Mouse (Mus musculus) limb, embryonic 11.5 days (tissue): ENCODE results near the gene Pitpnc1. TPM values are rescaled to one million over a fixed set of nuclear protein-coding genes. Genes with fewer than 3 reads are reported as not detected.

ENCODE experiments used
- ATAC-seq: fragments of 200-750 bp; cut with Nextera tagmentation; 2 replicates; pipeline ENCODE4 v1.8.0; 2017; ENCODE audit warnings: low read depth; ENCODE audit not compliant: insufficient number of reproducible peaks, low FRiP score, low TSS enrichment
- DNase-seq: peaks from one replicate; pipeline ENCODE4 v3.0.0-alpha.2; 2015; ENCODE audit warnings: low spot score
- H3K27ac ChIP-seq: fragments of 300-500 bp; sonication (generic); replicated peaks from 2 replicates; pipeline ENCODE4 v1.5.1; 2014; ENCODE audit warnings: low read depth, mild to moderate bottlenecking, low read length
- H3K27me3 ChIP-seq: fragments of 300-500 bp; sonication (generic); 2 replicates; pipeline ENCODE4 v1.6.1; 2014; ENCODE audit warnings: mild to moderate bottlenecking, low read length, mixed read lengths; ENCODE audit not compliant: control insufficient read depth, insufficient read depth
- H3K36me3 ChIP-seq: fragments of 300-500 bp; sonication (generic); 2 replicates; pipeline ENCODE4 v1.6.1; 2014; ENCODE audit warnings: mild to moderate bottlenecking, low read length, moderate library complexity, mixed read lengths; ENCODE audit not compliant: control insufficient read depth, insufficient read depth
- H3K4me1 ChIP-seq: fragments of 300-500 bp; sonication (generic); 2 replicates; pipeline ENCODE4 v1.6.1; 2014; ENCODE audit warnings: low read length, mixed read lengths; ENCODE audit not compliant: control insufficient read depth, insufficient read depth
- H3K4me2 ChIP-seq: fragments of 300-500 bp; sonication (generic); 2 replicates; pipeline ENCODE4 v1.6.1; 2014; ENCODE audit warnings: low read depth, mild to moderate bottlenecking, moderate library complexity; ENCODE audit not compliant: severe bottlenecking
- H3K4me3 ChIP-seq: fragments of 300-500 bp; sonication (generic); 2 replicates; pipeline ENCODE4 v1.5.1; 2014; ENCODE audit warnings: low read depth, low read length
- H3K9ac ChIP-seq: fragments of 300-500 bp; sonication (generic); 2 replicates; pipeline ENCODE4 v1.6.1; 2014; ENCODE audit warnings: mild to moderate bottlenecking, low read length
- H3K9me3 ChIP-seq: fragments of 300-500 bp; sonication (generic); 2 replicates; pipeline ENCODE4 v1.6.1; 2016; ENCODE audit warnings: low read length; ENCODE audit not compliant: control insufficient read depth
- whole genome bisulfite sequencing: fragments of 180-500 bp; shearing (Covaris S2); extraction: QIAGEN DNeasy Blood & Tissue Kit; methylation state at CpG from one replicate; pipeline ENCODE4 v1.1.7; 2014; 5-methylcytosine and 5-hydroxymethylcytosine counted together
- polyA plus RNA-seq: library from polyadenylated mRNA; unstranded; fragments of >200 nt; fragmentation: Nextera tagmentation; extraction: Ambion mirVana; gene quantifications from 2 replicates; pipeline ENCODE4 v1.2.1, GENCODE M21; 2014

Gene Pitpnc1
- polyA plus RNA-seq, 1 experiment from 2014 or later = 35.3 TPM

GRCm38 (mm10) chr11:107438140-107438539 lies 32.4 kb downstream of the Pitpnc1 start:
- H3K9ac ChIP-seq = no peak overlapping the region
- H3K27me3 ChIP-seq = no peaks in the 10 kb centered on the region
- no peaks in the 10 kb centered on the region for H3K9me3 ChIP-seq
- WGBS = 46% methylated on average over 3 of the region's 3 CpGs
- no peaks in the 10 kb centered on the region; the same call in 1 of the 2 replicates for H3K36me3 ChIP-seq
- no peak overlapping the region for H3K4me2 ChIP-seq
- H3K4me3 ChIP-seq = no peak overlapping the region
- no peak for ATAC-seq
- H3K27ac ChIP-seq = no peak overlapping the region
- H3K4me1 ChIP-seq = no peaks in the 10 kb centered on the region
- DNase-seq = no peak

DNA sequence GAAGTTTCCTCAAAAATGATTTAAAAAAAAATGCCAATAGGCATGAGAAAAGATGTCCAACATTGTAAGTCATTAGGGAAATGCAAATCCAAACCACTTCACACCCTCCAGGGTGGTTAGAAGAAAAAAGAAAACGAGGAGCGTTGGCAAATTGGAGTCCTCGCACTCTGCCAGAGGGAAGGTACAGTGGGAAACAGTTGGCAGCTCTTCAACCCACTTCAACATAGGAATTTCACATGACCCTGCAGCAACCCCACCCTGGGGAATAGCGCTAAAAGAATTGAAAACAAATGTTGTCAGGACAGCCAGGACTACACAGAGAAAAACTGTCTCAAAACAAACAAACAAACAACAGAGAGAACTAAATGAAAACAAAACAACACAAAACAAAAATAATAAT lies 32.8 kb downstream of the Pitpnc1 start:
- no peak overlapping the region for H3K27ac ChIP-seq

GRCm38 (mm10) chr11:107435776-107436449 lies 34.6 kb downstream of the Pitpnc1 start:
- H3K27ac ChIP-seq = no peak overlapping the region
- no peak overlapping the region for H3K4me2 ChIP-seq
- H3K4me1 ChIP-seq = no peaks in the 10 kb centered on the region
- H3K9me3 ChIP-seq = no peaks in the 10 kb centered on the region
- no peak overlapping the region for H3K4me3 ChIP-seq
- H3K9ac ChIP-seq = no peak overlapping the region
- ATAC-seq (no peak), DNase-seq (no peak)
- H3K27me3 ChIP-seq = no peaks in the 10 kb centered on the region
- WGBS = 87% methylated on average over 6 of the region's 6 CpGs
- H3K36me3 ChIP-seq = no peaks in the 10 kb centered on the region; the same call in 1 of the 2 replicates

More for the DNA sequence above, 32.8 kb downstream of the Pitpnc1 start:
- no peak for ATAC-seq
- DNase-seq = no peak
- Histone ChIP-seq H3K9me3 (no peaks in the 10 kb centered on the region), H3K36me3 (no peaks in the 10 kb centered on the region; the same call in 1 of the 2 replicates), H3K4me2 (no peak overlapping the region), H3K27me3 (no peaks in the 10 kb centered on the region), H3K4me1 (no peaks in the 10 kb centered on the region), H3K9ac (no peak overlapping the region), H3K4me3 (no peak overlapping the region)
- WGBS = 58% methylated on average over 4 of the region's 4 CpGs

DNA sequence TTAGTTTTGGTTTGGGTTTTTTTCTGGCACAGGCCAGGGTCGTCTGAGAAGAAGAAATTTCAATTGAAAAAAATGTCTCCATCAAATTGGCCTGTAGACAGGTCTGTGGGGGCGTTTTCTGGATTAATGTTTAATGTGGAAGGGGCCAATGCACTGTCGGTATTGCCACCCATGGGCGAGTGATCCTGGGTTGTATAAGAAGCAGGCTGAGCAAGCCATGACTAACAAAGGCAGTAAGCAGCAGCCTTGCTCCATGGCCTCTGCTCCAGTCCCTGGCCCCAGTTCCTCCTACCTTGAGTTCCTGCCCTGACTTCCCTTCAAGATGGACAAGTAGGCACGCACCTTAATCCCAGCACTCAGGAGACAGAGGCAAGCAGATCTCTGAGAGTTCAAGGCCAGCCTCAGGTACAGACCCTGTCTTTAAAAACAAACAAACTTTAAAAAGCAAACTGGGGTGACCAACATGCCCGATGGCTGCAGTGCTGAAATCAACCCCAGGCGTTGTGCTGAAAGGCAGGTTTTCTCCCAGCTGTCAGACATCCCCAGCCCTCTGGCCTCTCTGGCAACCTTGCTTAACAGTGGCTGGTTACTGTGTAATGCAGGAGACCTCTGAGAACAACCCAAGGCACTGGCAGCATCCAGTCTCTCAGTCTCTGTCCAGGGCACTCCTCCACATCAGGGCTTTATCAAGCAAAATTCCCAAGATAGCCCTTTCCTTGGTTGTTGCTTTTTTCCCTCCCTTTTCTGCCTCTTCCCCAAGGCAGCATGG lies 39.1 kb downstream of the Pitpnc1 start:
- ATAC-seq (no peak), DNase-seq (no peak)
- no peaks in the 10 kb centered on the region for H3K36me3 ChIP-seq
- no peaks in the 10 kb centered on the region for H3K9me3 ChIP-seq
- no peaks in the 10 kb centered on the region for H3K4me1 ChIP-seq
- H3K4me3 ChIP-seq = no peak overlapping the region
- H3K27me3 ChIP-seq = no peaks in the 10 kb centered on the region
- H3K9ac ChIP-seq = no peak overlapping the region
- no peak overlapping the region for H3K4me2 ChIP-seq
- H3K27ac ChIP-seq = no peak overlapping the region
- WGBS = 91% methylated on average over 7 of the region's 7 CpGs

DNA sequence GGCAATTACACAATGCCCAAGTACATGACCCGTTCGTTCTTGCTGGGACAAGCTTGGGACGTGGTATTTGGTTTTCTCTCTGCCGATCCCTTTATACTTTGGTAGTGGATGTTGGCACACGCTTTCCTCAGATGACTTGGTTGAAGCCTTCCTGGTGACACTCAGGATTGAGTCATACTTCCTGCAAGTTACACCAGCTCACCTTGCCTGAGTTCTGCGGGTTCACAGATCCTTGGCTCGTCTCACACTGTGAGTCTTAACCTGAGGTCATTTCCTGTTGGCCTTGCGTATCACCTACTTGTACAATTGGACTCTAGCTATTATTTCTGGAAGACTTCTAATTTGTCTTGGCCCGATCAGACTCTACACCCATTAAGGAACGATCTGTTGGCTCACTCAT lies 42.5 kb downstream of the Pitpnc1 start:
- no peaks in the 10 kb centered on the region for H3K4me1 ChIP-seq
- H3K27me3 ChIP-seq = no peaks in the 10 kb centered on the region
- no peak overlapping the region for H3K27ac ChIP-seq
- ATAC-seq (no peak), DNase-seq (no peak)
- no peak overlapping the region for H3K4me3 ChIP-seq
- no peak overlapping the region for H3K4me2 ChIP-seq
- H3K9me3 ChIP-seq = no peaks in the 10 kb centered on the region
- no peaks in the 10 kb centered on the region for H3K36me3 ChIP-seq
- 93% methylated on average over 10 of the region's 10 CpGs for WGBS
- no peak overlapping the region for H3K9ac ChIP-seq

GRCm38 (mm10) chr11:107424176-107424575 lies 46.3 kb downstream of the Pitpnc1 start:
- no peak for ATAC-seq
- Histone ChIP-seq H3K9me3 (no peaks in the 10 kb centered on the region), H3K4me1 (no peaks in the 10 kb centered on the region), H3K4me3 (no peak overlapping the region), H3K36me3 (no peaks in the 10 kb centered on the region), H3K27me3 (no peaks in the 10 kb centered on the region), H3K9ac (no peak overlapping the region), H3K27ac (no peak overlapping the region), H3K4me2 (no peak overlapping the region)
- DNase-seq = no peak
- 94% methylated on average over 12 of the region's 12 CpGs for WGBS

GRCm38 (mm10) chr11:107422356-107422754 lies 48.1 kb downstream of the Pitpnc1 start:
- H3K9ac ChIP-seq = no peak overlapping the region
- WGBS = 78% methylated on average over 5 of the region's 5 CpGs
- no peak overlapping the region for H3K4me3 ChIP-seq
- ATAC-seq = no peak
- H3K4me2 ChIP-seq = no peak overlapping the region
- no peak overlapping the region for H3K27ac ChIP-seq
- peaks cover 2% of the 10 kb centered on the region; the same call in 1 of the 2 replicates for H3K4me1 ChIP-seq
- H3K36me3 ChIP-seq = no peaks in the 10 kb centered on the region
- no peaks in the 10 kb centered on the region for H3K27me3 ChIP-seq
- H3K9me3 ChIP-seq = no peaks in the 10 kb centered on the region; the same call in 1 of the 2 replicates
- DNase-seq = no peak

GRCm38 (mm10) chr11:107421751-107422355 lies 48.6 kb downstream of the Pitpnc1 start:
- Histone ChIP-seq H3K9ac (no peak overlapping the region), H3K9me3 (no peaks in the 10 kb centered on the region; the same call in 1 of the 2 replicates), H3K4me1 (peaks cover 7% of the 10 kb centered on the region), H3K4me2 (no peak overlapping the region), H3K27ac (no peak overlapping the region), H3K27me3 (no peaks in the 10 kb centered on the region), H3K4me3 (no peak overlapping the region), H3K36me3 (no peaks in the 10 kb centered on the region)
- DNase-seq (no peak), ATAC-seq (no peak)
- WGBS = 58% methylated on average over 5 of the region's 5 CpGs
